Mouse (Mus musculus): Measurements from ENCODE around the gene Gpld1.

GRCm38 (mm10) chr13:24976384-24976783 lies 33.4 kb downstream of the Gpld1 start:
- TF ChIP-seq CTCF (IDR thresholded peaks at IDR 0.05; ENCODE audit: low read depth) = no peak
- TF ChIP-seq EP300 (IDR thresholded peaks at IDR 0.05; ENCODE audit: low read depth) = no peak

Measured in liver, postnatal 0 days (tissue).